Mouse (Mus musculus) gastrocnemius, adult 8-10 months (tissue): ENCODE measurements around the gene Ghrl. TPM values are rescaled to one million over a fixed set of nuclear protein-coding genes. Genes with fewer than 3 reads are reported as not detected.
"Not testable (repeated sequence)": the region's sequence is repeated elsewhere in the genome, so short reads cannot be mapped to it uniquely, and the experiment has no call there.

Source experiments
- DNase-seq, 2 experiments: peaks; one replicate each; pipeline ENCODE4 v3.0.0; 2022; ENCODE audit warnings: low spot score in 2 of 2
- total RNA-seq, 4 experiments: library from RNA; stranded (reverse); gene quantifications; 2 replicates each; pipeline ENCODE4 v1.2.4; 2022

Ghrl gene
- total RNA-seq, 4 experiments from 2014 or later = not detected

DNA sequence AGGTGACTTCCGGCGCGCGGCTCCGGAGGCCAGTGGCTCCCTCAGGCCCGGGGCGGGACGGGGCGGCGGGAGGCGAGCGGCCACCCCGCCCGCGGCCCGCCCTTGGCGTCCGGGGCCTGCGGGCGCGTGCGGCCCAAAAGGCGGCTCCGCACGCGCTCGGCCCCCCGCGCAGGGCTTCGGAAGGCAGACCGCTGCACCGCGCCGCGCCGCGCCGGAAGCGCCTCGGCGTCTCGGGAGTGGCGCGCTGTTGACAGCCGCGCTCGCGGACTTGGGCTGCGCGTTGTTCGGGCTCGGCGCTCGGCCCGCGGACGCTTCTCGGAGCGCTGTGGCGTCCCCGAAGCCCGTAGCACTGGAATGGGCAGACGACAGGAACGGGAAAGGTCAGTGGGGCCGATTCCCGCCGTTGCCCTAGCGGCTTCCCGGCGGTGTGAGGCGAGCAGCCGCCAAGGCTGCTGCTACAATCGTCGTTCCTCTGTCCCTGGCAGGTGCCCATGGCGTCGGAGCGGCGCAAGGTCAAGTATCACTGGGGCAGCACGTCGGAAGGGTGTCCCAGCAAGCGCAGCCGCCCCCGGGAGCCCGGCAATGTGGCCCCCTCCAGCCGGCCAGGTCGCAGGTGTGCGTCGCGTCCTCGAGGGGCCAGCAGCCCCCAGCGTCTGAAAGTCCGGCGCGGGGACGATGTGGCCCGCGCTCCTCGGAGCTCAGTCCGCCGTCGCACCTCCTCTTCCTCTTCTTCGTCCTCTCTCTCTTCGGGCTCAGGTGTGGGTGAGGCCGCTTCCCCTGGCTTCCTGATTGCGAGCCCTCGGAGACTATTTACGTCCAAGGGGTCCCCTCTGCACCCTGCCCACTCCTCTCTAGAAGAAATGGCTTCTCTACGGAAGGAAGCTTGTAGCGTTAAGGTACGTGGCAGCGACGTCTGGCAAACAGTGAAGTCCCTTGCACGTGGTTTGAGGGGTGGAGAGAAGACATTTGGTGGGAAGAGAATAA is 22.2 kb downstream of the Ghrl start:
- DNase-seq = peak; percentile 7 to 25

DNA sequence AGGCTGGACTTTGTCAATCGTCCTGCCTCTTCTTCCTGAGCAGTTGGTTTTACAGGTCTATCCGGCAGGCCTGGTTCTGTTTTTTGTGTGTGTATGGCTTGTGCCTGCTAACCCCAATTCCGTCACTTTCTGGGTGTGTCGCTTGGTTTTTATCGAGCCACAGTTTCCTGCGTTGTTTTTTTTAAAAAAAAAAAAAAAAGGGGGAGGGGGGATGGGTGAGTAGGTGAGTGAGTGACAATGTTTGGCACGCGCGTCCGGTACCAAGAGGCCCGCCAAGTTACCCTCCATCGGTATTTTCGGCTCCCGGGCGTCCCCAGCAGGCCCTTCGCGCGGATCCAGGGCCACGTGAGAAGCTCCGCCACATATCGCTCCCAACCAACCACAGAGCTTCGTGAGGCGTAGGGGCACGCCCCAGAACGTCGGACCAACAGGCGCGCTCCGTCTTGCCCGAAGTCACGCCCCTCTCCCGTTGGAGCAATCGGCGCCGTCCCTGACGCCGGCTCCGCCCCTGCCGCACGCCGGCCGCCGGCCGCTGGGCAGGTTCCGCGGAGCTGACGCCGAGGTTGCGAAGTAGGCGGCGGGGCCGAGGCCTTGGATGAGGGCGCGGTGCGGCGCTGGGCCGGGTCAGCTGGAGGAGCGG is 23.0 kb downstream of the Ghrl start, which contains the start of gene Tatdn2:
Gene Tatdn2 (plus strand): TSS at position 469 of the 640 bp plus-strand sequence.
- peak; percentile 92 to 97 for DNase-seq

DNA sequence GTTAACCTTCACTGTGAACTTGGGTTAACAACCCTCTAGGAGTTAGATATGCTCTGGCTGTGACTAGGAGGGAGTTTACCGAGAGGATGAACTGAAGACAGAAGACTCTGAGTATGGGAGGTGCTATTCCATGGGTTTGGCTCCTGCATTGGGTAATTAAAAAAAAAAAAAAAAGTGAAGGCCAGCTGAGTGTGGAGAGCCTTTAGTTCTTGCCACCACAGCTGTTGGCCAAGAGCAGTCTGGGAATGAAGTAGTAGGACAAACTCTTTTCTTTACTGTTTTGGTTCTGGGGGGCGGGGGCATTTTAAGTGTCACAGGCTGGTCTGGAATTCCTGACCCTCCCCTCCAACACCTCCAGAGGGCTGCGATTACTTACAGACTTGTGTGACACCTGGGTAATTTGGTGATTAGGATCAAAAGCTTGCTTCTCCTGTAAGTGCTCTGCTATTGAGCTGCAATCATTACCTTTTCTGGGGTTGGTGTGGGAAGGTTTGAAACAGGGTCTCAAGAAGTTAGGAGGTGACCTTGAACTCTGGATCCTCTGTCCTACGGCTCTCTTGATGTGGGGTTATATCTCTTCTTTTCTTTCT is 23.8 kb downstream of the Ghrl start:
- no peak for DNase-seq

DNA sequence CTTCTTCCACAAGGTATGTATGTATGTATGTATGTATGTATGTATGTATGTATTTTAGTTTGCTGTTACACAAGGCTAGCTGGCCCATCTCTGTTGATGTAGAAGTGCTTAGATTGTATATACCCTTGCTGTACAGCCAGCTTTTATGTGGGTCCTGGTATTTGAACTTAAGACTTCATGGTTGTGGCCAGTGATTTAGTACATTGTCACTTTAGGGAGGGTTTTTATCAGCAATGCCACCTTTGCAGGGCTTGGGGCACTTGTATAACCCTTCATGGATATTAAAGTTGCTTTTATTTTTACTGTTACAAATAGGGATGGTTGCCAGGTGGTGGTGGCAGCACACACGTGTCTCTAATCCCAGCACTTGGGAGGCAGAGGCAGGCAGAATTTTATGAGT is 24.5 kb downstream of the Ghrl start:
- no peak for DNase-seq

DNA sequence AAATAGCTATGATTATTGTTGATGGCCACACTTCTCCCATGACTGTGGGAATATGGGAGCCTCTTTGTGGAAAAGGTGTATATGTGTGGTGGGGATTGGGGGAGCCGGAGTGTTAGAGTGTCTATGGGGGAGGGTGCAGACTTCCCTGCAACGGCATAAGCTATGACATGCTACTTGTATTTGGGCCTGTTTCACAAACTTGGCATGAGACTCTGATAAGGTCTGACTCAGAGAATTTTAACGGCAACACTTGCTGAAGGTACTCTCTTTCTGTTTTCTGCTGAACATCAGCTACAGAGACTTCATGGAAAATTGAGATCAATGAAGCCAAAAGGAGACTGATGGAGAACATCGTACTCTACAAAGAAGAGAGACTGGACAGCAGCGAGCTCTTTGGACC is 26.3 kb downstream of the Ghrl start:
- no peak for DNase-seq

DNA sequence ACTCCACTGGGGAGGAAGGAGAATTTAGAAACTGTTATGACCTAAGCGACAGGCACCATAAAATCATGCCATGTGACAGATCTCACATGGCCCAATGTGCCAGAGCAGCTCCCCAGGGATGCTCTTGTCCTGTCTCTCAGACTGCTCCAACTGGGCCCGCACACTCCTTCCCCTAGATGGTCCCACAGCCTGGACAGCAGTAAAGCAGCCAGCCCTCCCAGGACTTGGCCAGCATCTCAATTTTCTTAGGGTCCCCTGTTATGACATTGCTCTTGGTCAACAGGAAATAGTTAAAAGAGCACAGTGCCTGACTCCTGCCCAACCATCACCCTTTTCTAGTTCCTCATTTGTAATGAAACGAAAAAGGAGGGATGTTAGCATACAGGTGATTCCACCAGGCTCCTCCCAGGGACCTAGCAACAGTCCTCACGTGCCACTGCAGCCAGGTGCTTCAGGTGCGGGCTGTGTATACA is 27.0 kb downstream of the Ghrl start:
- no peak for DNase-seq

DNA sequence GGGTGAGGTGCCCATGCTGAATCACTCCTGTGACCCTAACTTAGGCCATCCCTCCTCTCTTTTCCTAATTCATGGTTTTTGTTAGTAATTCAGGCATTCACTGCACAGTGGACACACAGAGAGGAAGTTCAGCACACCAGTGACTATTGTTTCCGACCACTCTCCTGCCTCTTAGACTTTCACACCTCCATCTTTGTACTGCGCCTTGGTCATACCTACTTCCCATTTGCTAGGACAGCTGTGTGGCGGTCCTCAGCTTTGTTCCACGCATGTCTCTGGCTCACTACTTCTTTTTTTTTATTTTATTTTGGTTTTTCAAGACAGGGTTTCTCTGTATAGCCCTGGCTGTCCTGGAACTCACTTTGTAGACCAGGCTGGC is 28.6 kb downstream of the Ghrl start:
- DNase-seq = no peak

DNA sequence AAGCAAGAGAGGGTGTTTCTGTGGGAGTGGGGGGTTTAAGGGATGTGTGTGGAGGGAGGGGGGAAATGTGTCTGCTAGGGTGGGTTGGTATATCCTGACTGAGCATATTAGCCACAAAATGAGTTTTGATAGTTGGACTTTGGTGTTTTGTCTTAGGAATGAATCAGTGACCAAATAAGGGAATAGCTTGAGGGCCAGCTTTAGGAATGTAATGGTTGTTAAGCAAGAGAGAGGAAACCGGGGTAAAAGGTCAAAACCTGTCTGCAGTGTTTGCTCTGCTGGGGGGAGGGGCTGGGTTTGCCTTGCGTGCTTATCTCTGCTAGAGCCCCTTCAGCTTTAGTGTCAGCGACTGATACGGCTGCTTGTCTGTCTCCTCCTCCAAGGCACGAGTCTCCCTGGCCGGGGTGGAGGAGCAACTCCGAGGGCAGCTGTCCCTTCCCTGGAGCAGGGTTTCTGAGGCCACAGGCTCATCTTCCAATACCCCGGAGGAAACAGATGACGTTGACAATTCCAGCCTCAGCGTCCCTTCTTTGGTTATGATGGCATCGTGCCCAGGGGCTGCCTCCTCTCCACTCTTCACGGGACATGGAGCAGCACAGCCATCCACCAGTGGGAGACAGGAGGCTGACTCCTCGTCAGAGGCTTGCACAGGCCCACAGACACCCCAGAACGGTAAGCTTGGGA is 29.1 kb downstream of the Ghrl start:
- DNase-seq = no peak

DNA sequence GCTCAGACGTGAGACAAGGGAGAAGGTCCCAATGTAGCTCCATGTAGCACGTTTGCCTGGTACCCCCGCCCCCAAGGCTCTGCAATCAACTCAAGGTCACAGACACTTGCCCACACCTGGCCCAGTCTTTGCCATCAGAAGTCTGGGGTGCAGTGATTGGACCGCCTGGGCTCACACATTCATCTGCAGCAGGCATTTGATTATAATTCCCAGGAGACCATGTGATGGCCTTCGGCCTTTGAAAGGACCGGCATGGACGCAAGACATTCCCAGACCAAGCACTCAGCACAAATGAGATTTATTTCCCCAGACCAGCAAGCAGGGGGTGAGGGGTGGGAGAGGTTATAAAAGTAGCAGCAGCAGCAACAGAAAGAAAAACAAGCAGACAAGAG is 29.7 kb downstream of the Ghrl start:
- DNase-seq = no peak

DNA sequence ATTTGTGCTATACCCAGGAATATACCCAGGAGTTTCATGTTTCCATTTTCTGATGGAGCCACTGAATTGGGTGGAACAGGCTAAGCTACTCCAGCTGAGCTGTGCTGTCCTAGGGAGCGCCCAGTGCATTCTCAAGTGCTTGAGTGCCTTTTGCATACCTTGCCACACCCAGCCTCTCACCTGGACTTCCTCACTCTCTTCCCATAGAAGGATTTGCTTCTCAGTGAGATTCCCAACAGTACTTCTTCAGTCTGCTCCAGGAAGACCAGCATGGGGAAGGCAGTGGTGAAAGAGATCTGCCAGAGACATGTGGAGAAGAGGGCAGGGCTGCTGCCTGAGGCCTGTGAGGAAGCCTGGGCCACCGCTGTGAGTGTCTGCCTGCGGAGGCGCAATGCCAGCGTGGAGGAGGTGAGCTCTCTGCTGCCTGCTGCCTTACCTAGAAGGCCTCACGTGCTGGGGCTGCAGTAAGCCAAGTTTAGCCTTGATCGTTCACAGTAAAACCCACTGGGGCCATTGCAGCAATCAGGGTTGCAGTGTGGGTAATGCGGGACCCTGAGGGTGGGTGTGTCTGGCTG is 33.0 kb downstream of the Ghrl start:
- DNase-seq = no peak

DNA sequence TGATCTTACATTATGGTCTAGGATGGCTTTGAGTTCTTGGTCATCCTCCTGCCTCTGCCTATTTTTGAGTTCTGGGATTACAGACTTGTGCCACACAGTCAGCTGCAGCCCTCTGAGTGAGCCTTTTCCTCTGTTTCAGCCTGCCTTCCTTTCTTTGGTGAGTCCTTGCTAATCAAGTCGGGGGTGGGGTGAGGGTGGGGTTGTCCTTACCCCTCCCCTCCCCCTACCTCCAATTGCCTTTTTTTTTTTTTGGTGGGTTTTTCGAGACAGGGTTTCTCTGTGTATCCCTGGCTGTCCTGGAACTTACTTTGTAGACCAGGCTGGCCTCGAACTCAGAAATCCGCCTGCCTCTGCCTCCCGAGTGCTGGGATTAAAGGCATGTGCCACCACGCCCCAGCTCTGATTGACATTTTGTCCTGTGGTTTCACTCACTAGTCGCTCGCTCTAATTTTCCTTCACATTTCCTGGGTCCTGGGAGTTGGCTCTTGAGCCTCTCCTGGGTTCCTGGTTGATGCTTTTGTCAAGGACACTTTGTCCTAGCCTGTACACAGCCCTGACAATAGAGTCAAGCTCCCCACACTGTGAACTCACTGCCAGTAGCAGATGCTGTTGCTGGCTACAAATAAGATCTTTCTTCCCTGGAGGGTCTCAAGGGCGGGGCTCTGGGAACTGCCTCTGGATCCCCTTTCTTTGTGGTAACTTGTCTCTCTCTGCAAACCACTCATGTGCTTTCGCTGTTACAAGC is 36.4 kb downstream of the Ghrl start:
- DNase-seq = no peak

DNA sequence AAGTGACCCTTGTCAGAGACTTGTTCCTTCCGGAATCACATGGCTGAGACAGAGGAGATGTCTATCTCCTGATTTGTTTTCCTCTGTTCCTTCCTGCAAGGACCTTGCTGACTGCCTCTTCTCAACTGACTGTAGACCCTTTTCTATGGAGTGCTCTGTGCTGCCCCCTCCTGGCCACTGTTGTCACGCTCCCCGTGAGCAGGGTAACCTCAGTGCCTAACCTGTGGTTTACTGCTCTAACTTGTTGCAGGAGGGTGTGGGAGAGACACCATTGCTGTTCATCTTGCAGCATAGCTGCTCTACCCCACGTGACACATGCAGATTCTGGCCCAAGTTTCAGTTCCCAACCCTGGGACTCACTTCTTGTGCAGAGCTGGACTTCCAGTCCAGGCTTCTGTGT is 38.4 kb downstream of the Ghrl start:
- peak; percentile 72 to 76 for DNase-seq

DNA sequence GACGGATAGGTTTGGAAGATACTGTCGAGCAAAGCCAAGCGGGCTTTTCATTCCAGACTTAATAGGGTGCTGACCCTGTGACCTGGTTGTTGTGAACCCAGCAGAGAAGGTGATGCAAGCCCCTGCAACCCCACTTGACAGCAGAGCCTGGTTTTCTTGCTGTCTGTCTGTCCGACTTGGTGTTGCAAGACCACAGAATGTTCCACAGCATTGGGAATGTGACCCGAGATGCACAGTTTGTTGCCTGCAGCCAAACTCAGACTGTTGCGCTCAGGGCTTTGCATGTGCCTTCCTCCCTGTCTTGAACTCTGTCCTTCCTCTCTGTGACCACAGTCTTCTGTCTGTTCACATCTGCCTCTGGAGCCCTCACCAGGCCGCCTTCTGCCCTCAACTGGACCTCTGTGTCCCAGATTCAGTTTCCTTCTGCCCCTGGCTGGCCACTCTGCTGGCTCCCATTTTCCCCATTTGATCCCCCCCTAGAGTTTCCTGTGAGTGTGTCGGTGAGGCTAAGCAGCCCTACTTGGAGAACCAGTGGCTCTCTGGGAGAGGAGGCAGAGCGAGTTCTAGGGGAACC is 39.6 kb downstream of the Ghrl start:
- DNase-seq = no peak

DNA sequence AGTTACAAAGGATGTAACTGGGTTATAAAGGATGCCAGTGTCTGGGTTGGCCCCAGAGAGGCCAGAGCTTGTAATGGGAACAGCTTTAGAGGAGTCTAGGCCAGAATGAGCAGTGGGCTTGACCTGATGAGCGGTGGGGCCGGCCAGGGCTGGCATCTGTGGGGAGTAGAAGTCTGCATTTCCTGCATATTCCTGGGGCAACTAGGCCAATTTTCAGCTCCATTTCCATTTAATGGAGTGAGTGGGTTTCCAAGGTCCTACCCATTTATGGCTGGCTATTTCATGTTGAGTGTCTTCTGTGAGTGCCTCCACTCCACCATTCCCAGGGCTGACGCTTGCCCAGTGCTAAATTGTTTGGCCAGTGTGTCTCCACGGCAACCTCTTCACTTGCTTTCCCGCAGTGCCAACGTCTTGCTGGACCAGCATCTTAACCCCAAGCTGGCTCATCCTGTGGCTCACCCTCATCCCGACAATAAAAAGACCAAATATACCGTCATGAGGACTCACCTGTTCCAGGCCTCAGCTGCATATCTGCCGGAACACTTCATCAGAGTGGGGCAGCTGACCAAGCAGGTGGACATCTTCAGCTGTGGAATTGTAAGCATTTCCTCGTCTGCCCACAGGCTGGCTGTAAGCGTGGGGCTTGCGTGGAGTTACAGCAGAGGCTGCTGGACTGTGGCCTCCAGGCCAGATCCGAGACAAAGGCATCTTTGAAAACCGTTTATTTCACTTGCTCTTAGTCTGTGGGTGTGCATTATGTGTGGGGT is 41.3 kb downstream of the Ghrl start:
- no peak for DNase-seq

DNA sequence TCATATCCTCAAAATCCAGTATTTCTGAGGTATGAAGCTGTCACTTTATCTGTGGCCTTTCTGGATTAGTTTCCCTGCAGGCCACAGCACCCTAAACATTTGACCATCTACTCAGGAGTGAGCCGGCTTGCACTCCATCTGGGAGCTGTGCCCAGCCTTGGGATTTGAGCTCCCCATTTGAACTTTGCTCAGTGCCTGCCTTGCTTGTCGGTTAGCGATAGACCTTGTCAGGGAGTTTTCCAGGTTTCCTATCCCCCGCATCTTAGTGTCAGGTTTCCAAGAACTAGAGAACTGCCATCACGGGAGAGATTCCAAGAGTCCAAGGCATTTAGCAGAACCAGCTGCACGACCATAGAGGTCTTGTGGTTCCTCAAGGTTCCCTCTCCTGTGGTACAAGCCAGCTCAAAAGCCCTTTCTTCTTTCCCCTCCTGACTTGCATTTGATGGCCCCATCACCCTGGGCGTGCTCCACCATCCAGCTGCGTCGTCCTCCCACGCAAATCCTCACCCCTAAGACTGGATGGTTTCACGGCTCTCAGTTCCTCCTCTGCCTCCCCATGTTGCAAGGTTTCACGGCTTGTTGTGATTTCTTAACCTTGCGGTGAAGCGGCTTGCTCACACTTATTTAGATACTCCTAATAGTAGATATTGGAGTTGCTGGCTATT is 42.5 kb downstream of the Ghrl start:
- DNase-seq = no peak

DNA sequence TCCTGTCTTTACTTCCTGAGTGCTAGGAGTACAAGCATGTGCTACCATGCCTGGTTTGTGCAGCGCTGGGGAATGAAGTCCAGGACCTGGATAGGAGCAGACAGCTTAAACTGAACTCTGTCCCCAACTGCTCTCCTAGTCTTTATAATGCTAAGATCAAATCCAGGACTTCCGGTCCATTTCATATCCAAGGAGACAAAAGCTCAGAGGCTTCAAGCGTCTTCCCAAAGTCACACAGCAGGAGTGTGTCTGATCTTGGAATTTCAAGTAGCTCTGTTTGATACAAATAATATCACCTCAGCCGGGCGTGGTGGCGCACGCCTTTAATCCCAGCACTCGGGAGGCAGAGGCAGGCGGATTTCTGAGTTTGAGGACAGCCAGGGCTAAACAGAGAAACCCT is 43.7 kb downstream of the Ghrl start:
- no peak for DNase-seq

DNA sequence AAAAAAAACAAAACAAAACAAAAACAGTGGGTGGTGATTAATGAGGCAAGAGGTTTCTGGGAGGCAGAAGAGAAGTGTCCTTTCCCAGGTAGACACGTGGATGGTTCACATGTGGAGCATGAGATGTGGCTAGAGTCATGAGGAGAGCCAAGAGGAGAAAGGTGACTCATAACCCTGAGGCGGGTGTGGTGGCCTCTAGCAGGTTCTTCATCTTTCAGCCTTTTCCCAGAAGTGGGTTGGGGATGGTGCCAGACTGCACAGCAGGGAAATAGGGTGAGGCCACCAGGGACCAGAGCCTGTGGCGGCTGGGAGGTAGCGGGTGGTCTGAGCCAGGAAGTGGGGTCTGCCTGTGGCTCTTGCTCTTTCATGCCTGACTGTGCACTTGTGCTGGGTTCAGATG is 44.4 kb downstream of the Ghrl start:
- DNase-seq = no peak

DNA sequence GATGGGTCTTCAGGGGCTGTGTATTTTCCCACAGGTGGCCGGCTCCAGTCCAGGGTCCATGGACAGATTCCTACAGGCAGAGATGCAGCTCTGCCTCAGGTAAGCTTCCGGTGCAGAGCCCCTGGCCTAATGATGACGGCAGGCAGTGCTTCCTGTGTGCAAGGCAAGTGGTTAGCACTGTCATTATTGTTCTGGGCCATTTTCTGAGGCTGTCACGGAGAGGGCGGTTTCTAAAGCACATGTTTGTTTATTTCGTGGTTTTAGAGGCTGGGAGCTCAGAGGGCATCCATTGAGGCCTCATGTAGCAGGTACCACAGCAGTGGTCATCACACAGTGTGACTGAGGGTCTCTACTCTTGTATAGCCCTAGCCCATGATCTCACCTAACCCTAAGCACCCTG is 46.7 kb downstream of the Ghrl start:
- DNase-seq = no peak

DNA sequence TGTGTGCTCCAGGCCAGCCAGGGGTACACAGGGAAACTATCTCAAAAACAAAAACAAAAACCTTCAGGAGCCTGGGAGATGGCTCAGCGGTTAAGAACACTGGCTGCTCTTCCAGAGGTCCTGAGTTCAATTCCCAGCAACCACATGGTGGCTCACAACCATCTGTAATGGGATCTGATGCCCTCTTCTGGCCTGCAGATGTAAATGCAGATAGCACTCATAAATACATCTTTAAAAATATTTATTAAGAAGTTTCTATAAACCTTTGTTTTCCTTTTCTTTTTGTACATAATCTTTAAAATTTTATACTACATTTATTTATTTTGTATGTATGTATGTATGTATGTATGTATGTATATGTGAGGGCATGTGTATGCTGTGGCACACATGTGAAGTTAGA is 47.7 kb downstream of the Ghrl start:
- DNase-seq = not testable (repeated sequence)
